Mouse (Mus musculus): ENCODE data around the gene Olfr742.

The Olfr742 gene

DNA sequence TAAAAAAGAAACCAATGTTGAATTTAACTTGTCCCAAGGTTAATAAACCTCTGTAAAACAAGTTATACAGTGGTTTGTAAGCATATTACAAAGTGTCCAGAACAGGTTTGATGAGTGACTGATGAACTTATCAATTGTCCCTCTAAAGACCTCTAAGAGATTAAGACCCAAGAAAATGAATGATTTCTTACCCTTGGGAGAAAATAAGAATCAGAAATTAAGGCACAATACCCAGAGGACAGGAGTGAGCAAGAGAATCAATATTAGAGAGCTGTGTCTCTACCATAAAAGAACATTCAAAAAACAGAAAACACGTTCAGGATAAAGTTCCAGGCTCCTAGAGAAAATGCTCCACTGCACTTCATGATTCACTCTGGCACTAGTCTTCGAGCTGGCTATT is at the start of gene Olfr742:
Olfr742 (plus strand) TSS at position 301 of the 400 bp plus-strand sequence.
- no peak for DNase-seq

DNA sequence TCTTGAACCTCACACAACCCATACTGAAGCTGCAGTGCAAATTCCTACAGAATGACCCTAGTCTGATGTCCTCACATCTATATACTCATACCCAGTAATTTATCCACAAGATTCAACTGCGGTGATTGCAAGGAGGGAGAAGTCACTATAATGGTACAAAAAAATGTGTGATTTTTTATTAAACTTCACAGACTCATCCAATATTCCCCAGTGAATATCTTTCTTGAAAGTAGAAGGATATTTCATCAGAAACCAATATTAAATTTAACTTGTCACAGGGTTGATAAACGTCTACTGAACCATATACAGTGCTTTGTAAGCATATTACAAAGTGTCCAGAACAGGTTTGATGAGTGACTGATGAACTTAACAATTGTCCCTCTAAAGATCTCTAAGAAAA is 31.0 kb upstream of the Olfr742 start, which contains the start of gene Olfr741:
Olfr741 (plus strand) TSS at position 301 of the 400 bp plus-strand sequence.
- DNase-seq = no peak

DNA sequence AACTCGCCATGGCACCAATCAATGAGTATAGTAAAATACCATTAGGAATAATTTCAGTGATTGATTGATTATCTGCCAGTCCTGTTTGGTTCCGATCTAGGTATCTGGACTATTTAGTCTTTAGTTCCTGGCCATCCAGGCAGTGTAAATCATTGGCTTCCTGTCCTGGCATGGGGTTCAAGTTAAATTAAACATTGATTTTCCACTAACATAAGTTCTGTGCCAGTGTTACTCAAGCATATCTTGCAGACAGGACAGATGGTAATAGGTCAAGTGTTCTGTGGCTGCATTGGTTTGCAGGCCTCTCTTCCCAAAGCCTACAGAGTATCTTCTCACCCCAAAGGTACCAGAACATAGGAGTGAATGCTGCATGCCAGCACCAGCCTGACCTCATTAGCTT is 25.0 kb upstream of the Olfr742 start:
- DNase-seq = no peak

DNA sequence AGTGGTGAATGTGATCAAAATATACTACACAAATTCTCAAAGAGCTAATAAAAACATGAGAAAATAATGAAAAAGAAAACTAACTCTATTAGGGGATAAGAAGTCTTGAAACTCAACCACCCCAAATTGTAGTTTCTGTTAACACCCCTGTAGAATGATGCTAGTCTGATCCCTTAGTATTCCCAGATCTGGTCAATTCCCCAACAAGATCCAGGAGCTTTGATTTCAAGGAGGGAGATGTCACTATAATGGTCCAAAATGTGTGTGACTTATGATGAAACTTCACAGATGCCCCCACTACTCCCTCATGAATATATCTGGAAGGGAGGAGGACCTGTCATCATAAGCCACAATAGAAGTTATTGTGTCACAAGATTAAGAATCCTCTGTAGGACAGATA is 18.1 kb downstream of the Olfr742 start, which contains the start of gene Olfr743:
Olfr743 (plus strand) TSS at position 301 of the 400 bp plus-strand sequence.
- no peak for DNase-seq

DNA sequence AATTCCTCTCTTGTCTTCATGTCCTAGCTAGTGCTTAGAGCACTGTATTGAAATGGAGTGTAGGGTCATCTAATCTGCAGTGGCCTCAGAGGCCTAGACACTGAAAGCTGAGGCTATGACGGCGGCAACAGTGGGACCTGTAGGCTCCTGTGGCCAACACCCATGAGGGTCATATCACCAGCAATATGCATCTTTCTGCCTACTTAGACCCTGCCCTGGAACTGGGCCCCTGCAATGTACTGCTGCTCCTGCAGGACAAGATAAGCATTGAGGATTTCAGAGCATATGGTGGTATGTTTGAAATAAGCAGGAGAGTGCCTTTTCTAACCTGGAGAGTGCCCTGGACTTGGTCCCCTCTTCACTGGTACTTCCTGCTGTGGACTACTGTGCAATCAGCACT is 49.3 kb downstream of the Olfr742 start:
- DNase-seq = no peak

All from kidney, postnatal 4 days (tissue).